Mouse (Mus musculus) CH12.LX (cell line): ENCODE data around the gene Olfr129. TPM values are rescaled to one million over a fixed set of nuclear protein-coding genes. Genes with fewer than 3 reads are reported as not detected.

Source experiments
- DNase-seq: peaks from one replicate; pipeline ENCODE4 v3.0.0-alpha.2; 2013; ENCODE audit errors: extremely low read depth
- H3K27ac ChIP-seq: 2 replicates; pipeline ENCODE4 v1.5.1; 2012; ENCODE audit warnings: low read depth, mild to moderate bottlenecking, control low read depth, moderate library complexity; ENCODE audit not compliant: insufficient read depth
- H3K27me3 ChIP-seq: replicated peaks from 2 replicates; pipeline ENCODE3; 2012; ENCODE audit warnings: inconsistent platforms
- H3K36me3 ChIP-seq, 2 experiments: replicated peaks in 1 of 2; 2 replicates each; pipeline versions ENCODE3 to v1.6.1; 2012; ENCODE audit warnings: inconsistent platforms in 1 of 2, low read length in 1 of 2, mild to moderate bottlenecking in 1 of 2, mixed read lengths in 1 of 2, moderate library complexity in 1 of 2; ENCODE audit not compliant: control insufficient read depth in 1 of 2, insufficient read depth in 1 of 2
- H3K4me1 ChIP-seq, 2 experiments: 2 replicates each; pipeline ENCODE4 v1.6.1; 2012; ENCODE audit warnings: inconsistent platforms in 1 of 2, moderate library complexity in 1 of 2; ENCODE audit not compliant: insufficient read depth in 2 of 2, control insufficient read depth in 1 of 2
- H3K4me2 ChIP-seq: 2 replicates; pipeline ENCODE4 v1.6.1; 2012; ENCODE audit warnings: low read depth, mild to moderate bottlenecking, control low read depth; ENCODE audit not compliant: poor library complexity, insufficient read depth, severe bottlenecking
- H3K4me3 ChIP-seq, 3 experiments: fragments of 150-350 bp in 1 of 3; sonication (generic) in 1 of 3; replicated peaks in 1 of 3; 2 replicates each; pipeline versions ENCODE3 to v1.5.1; 2011 to 2012; ENCODE audit warnings: low read depth in 2 of 3, low read length in 2 of 3, mild to moderate bottlenecking in 2 of 3, moderate library complexity in 2 of 3, control low read depth in 1 of 3, improper control_type of control experiment in 1 of 3, inconsistent platforms in 1 of 3, mixed read lengths in 1 of 3; ENCODE audit not compliant: poor library complexity in 1 of 3
- H3K79me2 ChIP-seq: replicated peaks from 2 replicates; pipeline ENCODE4 v1.6.1; 2012; ENCODE audit warnings: mild to moderate bottlenecking, moderate library complexity; ENCODE audit not compliant: control insufficient read depth, poor library complexity, insufficient read depth, severe bottlenecking; ENCODE audit errors: extremely low read depth
- H3K9ac ChIP-seq: 2 replicates; pipeline ENCODE4 v1.6.1; 2012; ENCODE audit warnings: low read depth, mild to moderate bottlenecking, control low read depth, moderate library complexity; ENCODE audit not compliant: insufficient read depth
- H3K9me3 ChIP-seq: replicated peaks from 2 replicates; pipeline ENCODE3; 2012; ENCODE audit warnings: low read length, inconsistent platforms, mixed read lengths
- CHD1 ChIP-seq: IDR thresholded peaks from 2 replicates; pipeline ENCODE4 v1.6.1; 2012; ENCODE audit warnings: low read depth, low read length, improper control_type of control experiment, inconsistent platforms
- ELF1 ChIP-seq: IDR thresholded peaks from 2 replicates; pipeline ENCODE4 v1.6.1; 2014; ENCODE audit warnings: low read depth, mild to moderate bottlenecking, inconsistent platforms, low read length, improper control_type of control experiment
- HCFC1 ChIP-seq: IDR thresholded peaks from 2 replicates; pipeline ENCODE4 v1.6.1; 2012; ENCODE audit warnings: low read depth, mild to moderate bottlenecking, inconsistent platforms, low read length, improper control_type of control experiment
- JUN ChIP-seq: IDR thresholded peaks from 2 replicates; pipeline ENCODE4 v1.6.1; 2011; ENCODE audit warnings: low read depth, mild to moderate bottlenecking, low read length, improper control_type of control experiment, moderate library complexity; ENCODE audit not compliant: insufficient read depth
- MAFK ChIP-seq: IDR thresholded peaks from 2 replicates; pipeline ENCODE4 v1.6.1; 2011; ENCODE audit warnings: low read length, improper control_type of control experiment; ENCODE audit not compliant: insufficient replicate concordance
- MAX ChIP-seq: IDR thresholded peaks from 2 replicates; pipeline ENCODE4 v1.6.1; 2011; ENCODE audit warnings: low read length, improper control_type of control experiment
- MEF2A ChIP-seq: IDR thresholded peaks from 2 replicates; pipeline ENCODE4 v1.6.1; 2014; ENCODE audit warnings: low read depth, mild to moderate bottlenecking, inconsistent platforms, low read length, improper control_type of control experiment, borderline replicate concordance
- POLR2A ChIP-seq: IDR thresholded peaks from 2 replicates; pipeline ENCODE4 v1.6.1; 2011; ENCODE audit warnings: low read depth, mild to moderate bottlenecking, improper control_type of control experiment, low read length
- POLR2AphosphoS2 ChIP-seq: IDR thresholded peaks from 2 replicates; pipeline ENCODE4 v1.6.1; 2011; ENCODE audit warnings: low read depth, low read length, improper control_type of control experiment
- RCOR1 ChIP-seq: conservative IDR thresholded peaks from 2 replicates; pipeline ENCODE4 v1.6.1; 2012; ENCODE audit warnings: low read depth, mild to moderate bottlenecking, inconsistent platforms, low read length, improper control_type of control experiment
- SIN3A ChIP-seq: IDR thresholded peaks from 2 replicates; pipeline ENCODE4 v1.6.1; 2012; ENCODE audit warnings: low read length, improper control_type of control experiment, inconsistent platforms
- SMC3 ChIP-seq: IDR thresholded peaks from 2 replicates; pipeline ENCODE4 v1.6.1; 2011; ENCODE audit warnings: low read depth, low read length, improper control_type of control experiment
- TBP ChIP-seq: conservative IDR thresholded peaks from 2 replicates; pipeline ENCODE4 v1.6.1; 2011; ENCODE audit warnings: low read depth, low read length, improper control_type of control experiment
- UBTF ChIP-seq: IDR thresholded peaks from 2 replicates; pipeline ENCODE4 v1.6.1; 2012; ENCODE audit warnings: low read depth, mild to moderate bottlenecking, inconsistent platforms, low read length, improper control_type of control experiment, moderate library complexity
- USF1 ChIP-seq: IDR thresholded peaks from 2 replicates; pipeline ENCODE4 v1.6.1; 2014; ENCODE audit warnings: low read depth, mild to moderate bottlenecking, inconsistent platforms, low read length, improper control_type of control experiment
- USF2 ChIP-seq: conservative IDR thresholded peaks from 2 replicates; pipeline ENCODE4 v1.6.1; 2011; ENCODE audit warnings: low read depth, low read length, improper control_type of control experiment
- ZC3H11A ChIP-seq: IDR thresholded peaks from 2 replicates; pipeline ENCODE4 v1.6.1; 2012; ENCODE audit warnings: low read depth, mild to moderate bottlenecking, inconsistent platforms, low read length, improper control_type of control experiment
- ZNF384 ChIP-seq: IDR thresholded peaks from 2 replicates; pipeline ENCODE4 v1.6.1; 2012; ENCODE audit warnings: low read depth, low read length, improper control_type of control experiment, inconsistent platforms
- dilution Hi-C: fragments of 300-500 bp; cut with MboI; formaldehyde crosslinking; loops from 2 replicates; pipeline ENCODE4 v1.14.3; 2020; ENCODE audit warnings: low sequenced_read_pairs; ENCODE audit not compliant: extremely low pct_unique_long_range_greater_than_20kb, extremely low pct_ligation_motif_present
- in situ Hi-C: fragments of 300-500 bp; cut with MboI; formaldehyde crosslinking; loops from 3 replicates; pipeline ENCODE4 v1.14.3; 2019; ENCODE audit warnings: low sequenced_read_pairs, low pct_ligation_motif_present, low pct_unique_long_range_greater_than_20kb, mixed read lengths
- polyA plus RNA-seq: library from polyadenylated mRNA; unstranded; fragments of >175 nt; gene quantifications from 2 replicates; pipeline ENCODE4 v1.2.1, GENCODE M21; 2012; ENCODE audit warnings: low read depth; ENCODE audit not compliant: insufficient read length
- total RNA-seq, 2 experiments: library from RNA; depleted of rRNA; stranded (reverse); fragments of 300-350 nt in 1 of 2; fragments of >200 nt in 1 of 2; gene quantifications; 2 replicates each; pipeline ENCODE4 v1.2.3; 2012 to 2014

The Olfr129 gene
- total and polyA plus RNA-seq, 3 experiments: not detected

- dilution Hi-C loops (no loop called here), in situ Hi-C loops (no loop called here)
- H3K4me3 ChIP-seq: no peak overlapping the region
- no peak for DNase-seq
- no peaks in the 10 kb centered on the region for H3K4me1 ChIP-seq
- H3K36me3 ChIP-seq: no peaks in the 10 kb centered on the region
- TF ChIP-seq RCOR1: no peak
- TF ChIP-seq HCFC1: no peak
- no peaks in the 10 kb centered on the region for H3K79me2 ChIP-seq
- H3K9me3 ChIP-seq: peaks cover 32% of the 10 kb centered on the region
- H3K27me3 ChIP-seq: no peaks in the 10 kb centered on the region
- no peak overlapping the region for H3K4me2 ChIP-seq
- no peak overlapping the region for H3K9ac ChIP-seq
- H3K27ac ChIP-seq: no peak overlapping the region
Measured at GRCm38 (mm10) chr17:38082364-38082763, 22.5 kb upstream of the Olfr129 start.

- H3K4me2 ChIP-seq: no peak within 1 kb of the TSS
- no peaks in the 10 kb centered on the region for H3K4me1 ChIP-seq
- no peak for DNase-seq
- dilution Hi-C loops (no loop called here), in situ Hi-C loops (no loop called here)
- H3K36me3 ChIP-seq: no peaks in the 10 kb centered on the region
- H3K9me3 ChIP-seq: peaks cover 14% of the 10 kb centered on the region
- H3K79me2 ChIP-seq: no peaks in the 10 kb centered on the region
- no peak within 1 kb of the TSS for H3K9ac ChIP-seq
- no peak within 1 kb of the TSS for H3K4me3 ChIP-seq
- H3K27me3 ChIP-seq: no peaks in the 10 kb centered on the region
- no peak for TF ChIP-seq CHD1
- TF ChIP-seq SIN3A: no peak
- TF ChIP-seq POLR2A: no peak
- no peak for TF ChIP-seq SMC3
- TF ChIP-seq POLR2AphosphoS2: no peak
- TF ChIP-seq MAX: no peak
- no peak for TF ChIP-seq USF2
- no peak for TF ChIP-seq USF1
- TF ChIP-seq TBP: no peak
- TF ChIP-seq JUN: no peak
- TF ChIP-seq ELF1: no peak
- TF ChIP-seq MAFK: no peak
- TF ChIP-seq MEF2A: no peak
- no peak for TF ChIP-seq UBTF
- no peak for TF ChIP-seq ZNF384
- no peak for TF ChIP-seq ZC3H11A
- TF ChIP-seq, all 38 proteins: peak for 0
- no peak within 1 kb of the TSS for H3K27ac ChIP-seq
Measured at GRCm38 (mm10) chr17:38063621-38064020, 3.7 kb upstream of the Olfr129 start, which contains the start of gene Olfr130. TSS of gene Olfr130 (plus strand) at chr17:38063921.
